Comparison of ENCODE assay signal across 27 mouse cellular contexts in the genomic region with DNA sequence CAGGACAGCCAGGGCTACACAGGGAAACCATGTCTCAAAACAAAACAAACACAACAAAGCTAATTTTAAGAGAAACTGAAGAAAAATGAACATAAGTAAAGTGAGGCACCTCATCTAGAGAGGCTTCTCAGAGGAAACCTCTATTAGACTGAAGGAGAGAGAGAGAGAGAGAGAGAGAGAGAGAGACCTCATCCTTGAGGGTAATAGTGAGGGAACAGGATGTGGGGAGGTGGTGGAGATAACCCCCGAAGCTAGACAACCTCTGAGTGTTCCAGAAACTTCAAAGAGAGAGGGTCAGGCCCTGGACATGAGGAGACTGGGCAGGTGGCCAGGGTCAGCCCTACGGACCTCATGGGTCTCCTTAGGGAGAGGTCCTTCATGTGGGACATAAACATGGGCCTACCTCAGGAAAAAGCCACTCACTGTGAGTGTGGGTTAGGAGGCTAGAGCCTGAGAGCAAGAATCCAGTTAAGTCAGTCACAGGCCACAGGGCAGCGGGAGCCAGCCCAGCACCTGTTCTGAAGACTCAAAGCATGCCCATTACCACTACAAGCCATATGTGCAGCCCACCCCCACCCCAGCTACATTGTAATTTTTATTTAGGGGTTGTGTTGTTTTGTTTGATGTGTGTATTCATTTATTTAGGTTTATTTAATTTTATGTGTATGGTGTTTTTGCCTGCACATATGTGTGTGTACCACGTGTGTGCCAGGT. TPM values are rescaled to one million over a fixed set of nuclear protein-coding genes. Genes with fewer than 3 reads are reported as not detected.
DNase-seq lines count a peak whose midpoint lies in the region; ATAC-seq and TF ChIP-seq lines count a peak whose summit lies in the region.
"Had no signal": no experiment of that assay in that cellular context is flagged by ENCODE, and none has a peak within 500 bp of the region (broad histone marks: within the 10 kb centered on the region; RNA-seq: fewer than 3 reads in every experiment).

No protein-coding gene starts in this region.

- no peak overlapping the region for H3K9ac ChIP-seq in lung, postnatal 0 days (replicated peaks; ENCODE audit: low read depth)
- no peak overlapping the region for H3K9ac ChIP-seq in midbrain, embryonic 13.5 days (replicated peaks)
- H3K9ac ChIP-seq: embryonic facial prominence, embryonic 12.5 days; embryonic facial prominence, embryonic 15.5 days; heart, embryonic 13.5 days; hindbrain, embryonic 14.5 days had no signal

- H3K9me3 ChIP-seq in lung, postnatal 0 days (ENCODE audit: low read length) = no peaks in the 10 kb centered on the region
- no peaks in the 10 kb centered on the region; the same call in 1 of the 2 replicates for H3K9me3 ChIP-seq in midbrain, embryonic 13.5 days
- H3K9me3 ChIP-seq: embryonic facial prominence, embryonic 12.5 days; embryonic facial prominence, embryonic 15.5 days; heart, embryonic 10.5 days; heart, embryonic 13.5 days had no signal

- no peak for DNase-seq in lung, postnatal 0 days (ENCODE audit: low spot score)
- no peak for DNase-seq in lung, adult 18-20 months
- peak; percentile 51 for DNase-seq in thymus, postnatal 0 days (ENCODE audit: low spot score)
- DNase-seq in thymus, postnatal 14 days = no peak
- no peak for DNase-seq in kidney, adult 9 months
- DNase-seq: adrenal gland, postnatal 10 days; adrenal gland, postnatal 36 days; cerebellum, adult 18-20 months; cerebellum, adult 9-10 months; cerebellum, postnatal 14 days; gastrocnemius, postnatal 25 days; heart, adult 2 months; heart, postnatal 36 days had no signal

- no peaks in the 10 kb centered on the region for H3K4me1 ChIP-seq in lung, postnatal 0 days (ENCODE audit: insufficient read depth, low read depth, low read length)
- no peaks in the 10 kb centered on the region for H3K4me1 ChIP-seq in midbrain, embryonic 13.5 days (replicated peaks)
- H3K4me1 ChIP-seq: embryonic facial prominence, embryonic 12.5 days; embryonic facial prominence, embryonic 15.5 days had no signal

- TF ChIP-seq EP300 in lung, postnatal 0 days (IDR thresholded peaks at IDR 0.05) = no peak

- H3K4me3 ChIP-seq in lung, postnatal 0 days (ENCODE audit: low read depth, low read length) = no peak overlapping the region
- no peak overlapping the region for H3K4me3 ChIP-seq in midbrain, embryonic 13.5 days (replicated peaks)
- H3K4me3 ChIP-seq: embryonic facial prominence, embryonic 12.5 days; embryonic facial prominence, embryonic 15.5 days; heart, adult 2 months; heart, embryonic 10.5 days; heart, embryonic 13.5 days had no signal

- H3K4me2 ChIP-seq in lung, postnatal 0 days (replicated peaks; ENCODE audit: low read depth, low read length) = no peak overlapping the region
- H3K4me2 ChIP-seq in midbrain, embryonic 13.5 days (replicated peaks) = no peak overlapping the region
- H3K4me2 ChIP-seq: embryonic facial prominence, embryonic 12.5 days; embryonic facial prominence, embryonic 15.5 days; heart, embryonic 13.5 days; hindbrain, embryonic 14.5 days had no signal

- no peaks in the 10 kb centered on the region for H3K27me3 ChIP-seq in lung, postnatal 0 days (replicated peaks; ENCODE audit: insufficient read depth, low read length)
- H3K27me3 ChIP-seq in midbrain, embryonic 13.5 days = no peaks in the 10 kb centered on the region
- H3K27me3 ChIP-seq: embryonic facial prominence, embryonic 12.5 days; embryonic facial prominence, embryonic 15.5 days; heart, embryonic 13.5 days had no signal

- TF ChIP-seq CTCF in lung, postnatal 0 days (IDR thresholded peaks at IDR 0.05) = no peak

- H3K27ac ChIP-seq in lung, postnatal 0 days (ENCODE audit: low read length) = no peak overlapping the region
- no peak overlapping the region for H3K27ac ChIP-seq in midbrain, embryonic 13.5 days
- H3K27ac ChIP-seq: embryonic facial prominence, embryonic 12.5 days; embryonic facial prominence, embryonic 15.5 days; heart, adult 2 months; heart, embryonic 10.5 days; heart, embryonic 13.5 days; hindbrain, embryonic 14.5 days; hindbrain, postnatal 0 days had no signal

- WGBS in lung, postnatal 0 days = 49% methylated on average over 4 of the region's 4 CpGs
- WGBS in midbrain, embryonic 13.5 days = 82% methylated on average over 4 of the region's 4 CpGs

- ATAC-seq in lung, postnatal 0 days = peak; percentile 52; the same call in 1 of the 2 replicates
- ATAC-seq in common myeloid progenitor, adult 5-6 weeks (replicated peaks; ENCODE audit: low read depth, poor library complexity, severe bottlenecking) = 0 out of 2 replicates have a peak, but pooled peaks have one; percentile 27
- no peak for ATAC-seq in midbrain, embryonic 13.5 days
- ATAC-seq: forebrain, embryonic 14.5 days; hindbrain, postnatal 0 days had no signal

- H3K36me3 ChIP-seq in lung, postnatal 0 days (ENCODE audit: insufficient read depth, low read length) = no peaks in the 10 kb centered on the region
- H3K36me3 ChIP-seq in midbrain, embryonic 13.5 days = no peaks in the 10 kb centered on the region
- H3K36me3 ChIP-seq: embryonic facial prominence, embryonic 12.5 days; embryonic facial prominence, embryonic 15.5 days; heart, embryonic 10.5 days; heart, embryonic 13.5 days had no signal

RNA-seq across cellular contexts. Expression of gene Tmbim1, which starts 10.8 kb away (rescaled TPM):
- polyA plus RNA-seq in lung, postnatal 0 days (2015; fragmentation: Nextera tagmentation; extraction: Ambion mirVana) = 148 and 149 TPM in 2 replicates
- 10.9 and 12.2 TPM in 2 replicates for polyA plus RNA-seq in thymus, postnatal 0 days (2015; fragmentation: Nextera tagmentation; extraction: Ambion mirVana)
- total RNA-seq in common myeloid progenitor, adult 5-6 weeks (2017) = 16.1 and 19.7 TPM in 2 replicates
- polyA plus RNA-seq in midbrain, embryonic 13.5 days (2015; fragmentation: Nextera tagmentation; extraction: Ambion mirVana) = 6.3 and 7.1 TPM in 2 replicates

RNA-seq across cellular contexts. Expression of gene Pnkd, which starts 31.5 kb away (rescaled TPM):
- polyA plus RNA-seq in lung, postnatal 0 days (2015; fragmentation: Nextera tagmentation; extraction: Ambion mirVana) = 88.7 and 91.4 TPM in 2 replicates
- 84.9 and 93.3 TPM in 2 replicates for polyA plus RNA-seq in thymus, postnatal 0 days (2015; fragmentation: Nextera tagmentation; extraction: Ambion mirVana)
- total RNA-seq in common myeloid progenitor, adult 5-6 weeks (2017) = 11.6 and 17.2 TPM in 2 replicates
- 81.5 and 92.2 TPM in 2 replicates for polyA plus RNA-seq in midbrain, embryonic 13.5 days (2015; fragmentation: Nextera tagmentation; extraction: Ambion mirVana)

RNA-seq across cellular contexts. Expression of gene Aamp, which starts 31.7 kb away (rescaled TPM):
- 213 and 214 TPM in 2 replicates for polyA plus RNA-seq in lung, postnatal 0 days (2015; fragmentation: Nextera tagmentation; extraction: Ambion mirVana)
- 195 and 200 TPM in 2 replicates for polyA plus RNA-seq in thymus, postnatal 0 days (2015; fragmentation: Nextera tagmentation; extraction: Ambion mirVana)
- total RNA-seq in common myeloid progenitor, adult 5-6 weeks (2017) = 84.2 and 100 TPM in 2 replicates
- 198 and 203 TPM in 2 replicates for polyA plus RNA-seq in midbrain, embryonic 13.5 days (2015; fragmentation: Nextera tagmentation; extraction: Ambion mirVana)

RNA-seq across cellular contexts. Expression of gene Gpbar1, which starts 37.9 kb away (rescaled TPM):
- 0.18 and 0.30 TPM in 2 replicates for polyA plus RNA-seq in lung, postnatal 0 days (2015; fragmentation: Nextera tagmentation; extraction: Ambion mirVana)
- polyA plus RNA-seq in thymus, postnatal 0 days (2015; fragmentation: Nextera tagmentation; extraction: Ambion mirVana) = 0.35 and 0.92 TPM in 2 replicates
- not detected in 2 replicates for total RNA-seq in common myeloid progenitor, adult 5-6 weeks (2017)
- polyA plus RNA-seq in midbrain, embryonic 13.5 days (2015; fragmentation: Nextera tagmentation; extraction: Ambion mirVana) = 0.24 and 0.31 TPM in 2 replicates
- total RNA-seq: adrenal gland, adult 18-20 months; adrenal gland, postnatal 36 days; gastrocnemius, adult 8-10 months; gastrocnemius, postnatal 25 days; heart, adult 2 months; heart, postnatal 36 days; hindbrain, postnatal 0 days had no signal
- polyA plus RNA-seq: C2C12; embryonic facial prominence, embryonic 12.5 days; embryonic facial prominence, embryonic 15.5 days; forebrain, embryonic 11.5 days; hindbrain, embryonic 11.5 days; hindbrain, postnatal 0 days had no signal

RNA-seq across cellular contexts. Expression of gene Catip, which starts 45.6 kb away (rescaled TPM):
- 3.4 and 5.1 TPM in 2 replicates for polyA plus RNA-seq in lung, postnatal 0 days (2015; fragmentation: Nextera tagmentation; extraction: Ambion mirVana)
- 0.20 and 0.33 TPM in 2 replicates for polyA plus RNA-seq in thymus, postnatal 0 days (2015; fragmentation: Nextera tagmentation; extraction: Ambion mirVana)
- total RNA-seq in common myeloid progenitor, adult 5-6 weeks (2017) = not detected in 2 replicates
- polyA plus RNA-seq in midbrain, embryonic 13.5 days (2015; fragmentation: Nextera tagmentation; extraction: Ambion mirVana) = 0.41 and 0.62 TPM in 2 replicates
- total RNA-seq: gastrocnemius, postnatal 25 days had no signal
- polyA plus RNA-seq: C2C12 had no signal

Comparison
In these comparisons a context has a peak if more than half of its experiments do, and no peak if none do; other contexts are left out.
1. RNA of gene Tmbim1, which starts 10.8 kb away (polyA plus RNA-seq): 148 to 149 TPM in lung, postnatal 0 days; 10.9 to 12.2 TPM in thymus, postnatal 0 days and 6.3 to 7.1 TPM in midbrain, embryonic 13.5 days; every median in the first group is over 10 times any median in the second.